Mouse (Mus musculus) ES-E14 (cell line): Measurements from ENCODE around the gene Ttc23l.

ENCODE experiments used
- CHD2 ChIP-seq: IDR thresholded peaks from 2 replicates; pipeline ENCODE4 v1.6.1; 2014; ENCODE audit warnings: mild to moderate bottlenecking, low read depth, low read length, inconsistent platforms
- HCFC1 ChIP-seq: IDR thresholded peaks from 2 replicates; pipeline ENCODE4 v1.6.1; 2012; ENCODE audit warnings: low read length, inconsistent platforms, borderline replicate concordance; ENCODE audit not compliant: insufficient read depth
- MAFK ChIP-seq: IDR thresholded peaks from 2 replicates; pipeline ENCODE4 v1.6.1; 2014; ENCODE audit warnings: mild to moderate bottlenecking, low read depth, low read length, inconsistent platforms; ENCODE audit not compliant: insufficient read depth
- ZC3H11A ChIP-seq: IDR thresholded peaks from 2 replicates; pipeline ENCODE4 v1.6.1; 2012; ENCODE audit warnings: low read depth, mild to moderate bottlenecking, inconsistent platforms, low read length, borderline replicate concordance
- ZNF384 ChIP-seq: IDR thresholded peaks from 2 replicates; pipeline ENCODE4 v1.6.1; 2012; ENCODE audit warnings: low read depth, low read length, inconsistent platforms

GRCm38 (mm10) chr15:10490101-10490500, 68.4 kb downstream of the Ttc23l start:
- TF ChIP-seq MAFK: no peak
- TF ChIP-seq HCFC1: no peak
- TF ChIP-seq ZNF384: no peak
- TF ChIP-seq CHD2: no peak
- TF ChIP-seq ZC3H11A: no peak
